Mouse (Mus musculus) adrenal gland (tissue): ENCODE results near the gene Paf1.

Experiments
- intact Hi-C: fragments of 180-260 bp; cut with DNase I; formaldehyde crosslinking; loops from one replicate; pipeline ENCODE4 v1.15.1; 2025
- long read RNA-seq, 2 experiments: library from polyadenylated mRNA; unstranded; transcript quantifications; one replicate each; pipeline ENCODE4 v2.0.0; 2020; ENCODE audit warnings: borderline replicate concordance in 1 of 2; ENCODE audit not compliant: insufficient replicate concordance in 1 of 2

Paf1 gene
- long read RNA-seq, experiment 1, transcript Paf1-201 (14 exons, 2,003 nt): major isoform, 24 of 31 reads
- long read RNA-seq, experiment 1, partial matches to known transcripts: 4 of 31 reads
- long read RNA-seq, experiment 1, other reads (novel, unspliced or antisense): 3 of 31 reads
- long read RNA-seq, experiment 2, transcript Paf1-201 (14 exons, 2,003 nt): major isoform, 22 of 33 reads
- long read RNA-seq, experiment 2, partial matches to known transcripts: 2 of 33 reads
- long read RNA-seq, experiment 2, other reads (novel, unspliced or antisense): 9 of 33 reads

DNA sequence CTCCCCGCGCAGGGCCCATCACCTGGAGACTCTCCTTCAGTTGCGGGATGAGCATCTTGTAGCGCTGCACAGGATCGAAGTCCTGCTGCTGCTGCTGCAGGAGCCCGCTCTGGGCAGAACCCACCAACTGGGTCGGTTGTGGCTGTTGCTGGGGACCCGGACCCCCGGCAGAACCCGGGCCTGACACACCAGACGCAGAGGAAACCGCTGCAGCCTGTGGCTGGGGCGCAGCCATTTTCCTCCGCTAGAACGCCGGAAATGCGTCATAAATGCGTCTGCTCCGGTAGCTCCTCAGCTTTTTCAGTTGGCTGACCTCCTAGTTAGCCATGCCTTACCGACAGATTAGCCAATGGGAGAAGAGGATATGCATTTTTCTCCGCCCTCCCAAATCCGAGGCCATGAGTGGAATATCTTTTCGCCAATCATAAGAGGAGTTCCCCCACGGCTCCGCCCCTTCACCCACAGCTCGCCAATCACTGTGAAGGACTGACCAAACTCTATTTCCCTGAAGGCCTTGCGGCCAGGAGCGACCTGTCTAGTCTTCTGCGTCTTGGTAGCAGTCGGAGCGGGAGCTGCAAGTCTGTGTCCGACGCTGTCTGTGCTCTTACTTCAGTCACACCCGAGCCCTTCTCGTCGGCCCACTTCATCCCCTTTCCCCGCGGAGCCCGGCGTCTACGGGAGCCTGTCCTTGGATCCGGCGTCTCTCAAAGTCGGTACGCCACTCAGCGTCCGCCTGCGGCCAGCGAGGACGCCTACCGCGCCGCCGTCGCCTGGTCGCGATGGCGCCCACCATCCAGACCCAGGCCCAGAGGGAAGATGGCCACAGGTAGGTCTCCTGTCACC is at the start of gene Paf1, which contains the start of gene Med29:
TSS of gene Paf1 (plus strand) at position 523 of the 843 bp plus-strand sequence.
TSS of gene Med29 (minus strand) at position 280 of the 843 bp plus-strand sequence.
- intact Hi-C loops: no loop called here

- intact Hi-C loops: no loop called here
Observed at GRCm38 (mm10) chr7:28344637-28345036, 48.1 kb upstream of the Paf1 start.

DNA sequence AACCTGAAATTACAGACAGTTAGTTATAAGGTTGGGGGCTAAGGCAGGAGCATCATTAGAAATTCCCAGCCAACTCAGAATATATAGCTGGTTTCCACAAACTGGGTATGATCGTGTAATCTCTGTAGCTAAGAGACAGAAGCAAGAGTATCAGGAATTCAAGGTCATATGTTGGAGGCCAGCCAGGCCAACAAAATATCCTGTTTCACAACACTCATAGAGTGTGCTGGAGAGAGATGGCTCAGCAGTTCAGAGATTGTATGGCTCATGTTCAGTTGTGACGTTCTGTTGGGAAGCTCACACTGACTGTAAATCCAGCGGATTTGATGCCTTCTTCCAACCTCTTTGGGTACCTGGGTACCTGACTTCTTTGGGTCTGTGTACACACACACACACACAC is 45.0 kb upstream of the Paf1 start:
- intact Hi-C loops: no loop called here

DNA sequence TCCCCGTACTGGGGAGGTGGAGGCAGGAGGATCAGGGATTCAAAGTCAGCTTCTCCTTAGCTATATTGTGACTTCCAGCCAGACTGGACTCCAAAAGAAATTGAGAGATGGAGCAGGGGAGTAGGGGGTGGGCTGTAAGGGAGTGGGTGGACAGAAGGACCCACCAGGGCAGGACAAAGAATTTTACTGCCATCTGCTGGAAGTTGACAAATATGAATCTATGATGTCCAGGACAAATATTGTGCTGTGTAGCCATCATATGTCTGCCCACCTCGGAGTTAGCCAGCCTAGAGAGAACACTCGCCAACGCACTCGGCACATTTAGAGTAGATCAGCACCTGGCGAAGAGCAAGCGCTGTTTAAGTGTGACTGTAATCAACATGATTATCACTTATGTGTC is 44.1 kb upstream of the Paf1 start:
- intact Hi-C loops: no loop called here

DNA sequence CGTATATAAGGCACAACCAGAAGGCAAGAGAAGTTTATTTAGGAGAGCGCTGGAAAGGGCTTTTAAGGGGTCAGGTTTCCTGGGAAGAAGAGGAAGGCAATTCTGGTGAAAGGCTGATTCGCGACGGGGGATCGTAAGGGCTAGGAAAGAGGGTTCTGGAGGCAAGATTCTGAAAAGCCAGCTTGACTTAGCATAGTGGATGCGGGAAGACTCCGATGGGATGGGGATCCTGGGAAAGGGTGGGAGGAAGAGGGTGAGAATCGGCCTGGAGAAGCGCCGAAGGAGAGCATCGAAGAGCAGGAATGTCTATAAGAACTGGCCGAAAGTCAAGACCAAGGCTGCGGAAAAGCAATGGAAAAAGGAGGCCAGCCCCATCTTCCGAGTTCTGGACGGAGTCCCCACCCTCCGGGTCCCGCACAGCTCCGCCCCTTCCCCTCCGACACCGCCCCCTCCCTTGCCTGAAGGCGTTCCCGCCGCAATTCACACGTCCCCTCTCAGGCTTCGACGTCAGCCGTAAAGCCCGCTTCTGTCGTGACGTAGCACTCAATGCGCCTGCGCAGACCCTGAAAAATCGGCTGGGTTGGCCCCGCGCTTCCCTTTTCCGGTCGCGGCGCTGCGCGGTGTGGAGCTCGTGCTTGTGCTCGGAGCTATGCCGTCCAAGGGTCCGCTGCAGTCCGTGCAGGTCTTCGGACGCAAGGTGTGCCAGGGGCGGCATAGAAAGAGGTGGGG is 42.4 kb upstream of the Paf1 start, which contains the start of gene Rps16:
TSS of gene Rps16 (plus strand) at position 498 of the 729 bp plus-strand sequence.
- intact Hi-C loops: no loop called here

DNA sequence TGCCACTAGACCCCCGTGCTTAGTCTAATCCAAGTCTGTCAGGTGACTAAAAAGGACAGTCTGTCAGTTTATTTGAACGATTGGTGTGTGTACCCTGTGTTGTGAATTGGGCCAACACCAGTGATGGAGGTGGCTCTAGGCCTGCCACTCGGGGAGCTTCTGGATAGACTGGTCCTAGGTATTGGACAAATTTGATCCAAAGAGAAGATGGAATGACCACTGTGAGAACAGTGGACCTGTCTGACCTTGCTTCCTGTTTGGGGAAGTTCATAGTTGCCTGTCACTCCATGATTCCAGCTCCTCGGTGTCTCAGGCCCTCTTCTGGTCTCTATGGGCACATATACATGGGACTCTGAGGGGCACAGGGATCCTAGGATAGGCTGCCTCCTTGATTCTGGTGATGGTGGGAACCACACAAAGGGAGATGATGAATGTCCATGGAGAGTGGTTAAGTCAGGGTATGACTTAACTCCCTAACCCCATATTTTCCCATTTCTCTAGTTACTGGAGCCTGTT is 41.0 kb upstream of the Paf1 start:
- intact Hi-C loops: no loop called here

GRCm38 (mm10) chr7:28353267-28353666 is 39.5 kb upstream of the Paf1 start:
- intact Hi-C loops: no loop called here

GRCm38 (mm10) chr7:28354113-28354581 is 38.6 kb upstream of the Paf1 start:
- intact Hi-C loops: no loop called here

DNA sequence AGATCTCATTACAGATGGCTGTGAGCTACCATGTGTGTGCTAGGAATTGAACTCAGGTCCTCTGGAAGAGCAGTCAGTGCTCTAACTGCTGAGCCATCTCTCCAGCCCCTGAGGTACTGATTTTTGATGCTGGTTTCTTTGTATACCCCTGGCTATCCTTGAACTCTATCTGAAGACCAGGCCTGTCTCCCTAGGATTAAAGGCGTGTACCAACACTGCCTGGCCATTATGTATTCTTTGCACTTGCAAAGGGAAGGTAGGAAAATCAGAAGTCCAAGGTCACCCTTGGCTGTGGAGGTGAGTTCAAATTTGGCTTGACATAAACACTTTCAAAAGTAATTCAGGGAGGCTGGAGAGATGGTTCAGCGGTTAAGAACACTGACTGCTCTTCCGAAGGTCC is 38.2 kb upstream of the Paf1 start:
- intact Hi-C loops: no loop called here

GRCm38 (mm10) chr7:28355221-28355620 is 37.5 kb upstream of the Paf1 start:
- intact Hi-C loops: no loop called here

GRCm38 (mm10) chr7:28356981-28357380 is 35.8 kb upstream of the Paf1 start:
- intact Hi-C loops: no loop called here

GRCm38 (mm10) chr7:28357984-28358383 is 34.8 kb upstream of the Paf1 start:
- intact Hi-C loops: no loop called here

DNA sequence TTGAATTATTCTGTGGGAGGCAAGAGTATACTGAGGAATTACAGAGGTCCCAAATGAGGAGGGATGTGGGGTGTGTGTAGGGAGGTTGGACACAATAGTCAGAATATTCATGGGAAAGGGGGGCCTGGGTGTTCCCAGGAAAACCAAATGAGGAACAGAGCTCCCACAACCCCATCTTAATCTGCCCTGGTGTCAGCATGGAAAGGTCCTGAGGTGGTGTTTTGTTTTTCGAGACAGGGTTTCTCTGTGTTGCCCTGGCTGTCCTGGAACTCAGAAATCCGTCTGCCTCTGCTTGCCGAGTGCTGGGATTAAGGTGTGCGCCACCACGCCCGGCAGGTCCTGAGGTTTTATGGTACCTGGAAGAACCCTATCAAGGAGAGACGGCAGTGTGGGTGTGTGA is 34.3 kb upstream of the Paf1 start:
- intact Hi-C loops: no loop called here

DNA sequence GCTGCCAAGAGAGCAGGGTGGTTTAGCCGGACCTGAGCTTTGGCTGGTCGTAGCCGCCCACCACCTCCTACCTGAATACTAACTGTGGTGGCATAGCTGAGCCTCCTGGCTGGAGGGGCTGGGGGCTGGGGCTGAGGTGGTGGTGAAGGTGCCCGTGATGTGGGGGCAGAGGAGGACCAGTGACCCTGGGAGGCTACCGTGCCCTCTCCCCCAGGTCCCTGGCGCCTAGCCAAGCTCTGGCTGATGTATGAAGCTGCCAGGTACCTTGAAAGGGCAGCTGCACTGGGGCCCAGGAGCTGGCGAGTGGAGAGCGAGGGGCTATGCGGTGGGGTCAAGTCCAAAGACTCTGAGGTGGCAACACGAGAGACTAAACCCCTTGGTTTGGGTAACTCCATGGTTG is 32.9 kb upstream of the Paf1 start:
- intact Hi-C loops: no loop called here

GRCm38 (mm10) chr7:28360291-28360690 is 32.5 kb upstream of the Paf1 start:
- intact Hi-C loops: no loop called here

- intact Hi-C loops: no loop called here
Observed at GRCm38 (mm10) chr7:28361647-28362341, 31.0 kb upstream of the Paf1 start.

DNA sequence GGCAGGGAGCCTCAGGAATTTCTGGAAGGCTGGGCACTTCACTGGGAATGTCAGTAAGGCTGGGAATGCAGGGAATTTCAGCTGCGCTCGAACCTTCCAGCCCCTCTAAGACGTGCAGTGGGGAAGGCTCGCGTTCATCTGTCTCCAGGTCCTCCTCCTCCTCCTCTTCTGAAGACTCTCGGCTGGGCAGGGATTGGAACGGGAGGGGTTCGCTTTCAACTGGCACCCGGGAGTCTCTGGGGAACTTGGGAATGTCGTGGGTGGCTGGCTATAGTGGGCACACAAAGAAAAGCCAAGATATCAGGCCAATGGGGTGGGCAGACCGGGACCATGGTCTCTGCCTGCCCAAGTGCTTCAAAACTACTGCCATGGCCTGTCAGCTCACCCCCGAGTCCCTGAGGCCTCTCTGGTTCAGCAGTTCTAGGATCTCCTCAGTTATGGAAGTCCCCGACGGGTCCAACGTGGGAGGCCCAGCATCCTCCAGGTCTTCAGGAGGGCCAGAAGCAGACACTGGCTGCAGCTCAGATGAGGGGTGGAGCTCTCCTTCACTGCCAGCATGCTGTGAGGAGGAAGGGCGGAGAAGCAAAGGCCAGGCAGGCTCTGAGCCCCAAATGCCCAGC is 30.2 kb upstream of the Paf1 start:
- intact Hi-C loops: no loop called here

DNA sequence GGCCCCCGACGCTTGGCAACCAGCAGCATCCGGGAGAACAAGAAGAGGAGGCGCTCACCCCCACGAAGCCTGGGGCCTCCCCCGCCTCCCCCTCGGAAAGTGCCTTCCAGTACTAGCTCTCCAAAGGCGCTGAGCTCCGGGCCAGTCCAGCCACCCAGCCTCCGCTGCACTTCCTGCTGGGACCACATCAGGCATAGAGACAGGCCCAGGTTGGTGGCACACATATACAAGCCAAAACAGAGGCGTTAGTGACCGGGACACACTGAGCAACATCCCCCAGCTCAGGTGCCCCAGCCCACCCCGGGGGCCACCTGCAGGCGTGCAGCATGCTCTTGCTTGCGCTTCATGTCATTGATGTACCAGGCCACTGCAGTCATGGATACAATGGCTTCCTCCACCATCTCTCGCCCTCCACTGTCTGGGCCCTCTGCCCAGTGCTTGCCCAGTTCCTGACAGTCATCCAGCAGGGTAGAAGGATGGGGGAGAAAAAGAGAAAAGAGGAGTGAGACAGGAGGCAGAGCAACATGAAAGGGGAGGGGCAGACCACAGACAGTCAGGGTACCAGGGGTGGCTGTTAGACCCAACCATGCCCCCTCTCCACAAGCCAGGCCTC is 25.0 kb upstream of the Paf1 start:
- intact Hi-C loops: no loop called here

- intact Hi-C loops: no loop called here
Observed at GRCm38 (mm10) chr7:28368276-28368920, 24.4 kb upstream of the Paf1 start.
